Mouse (Mus musculus) hindbrain, embryonic 12.5 days (tissue): ENCODE measurements at regions not wholly inside any gene's neighbourhood (a gene's known extent, or its start where the extent isn't known, plus 50 kb on each side); places are given as distances from the start of the nearest gene placed in this dataset.

Experiments used
- ATAC-seq: fragments of 200-750 bp; cut with Nextera tagmentation; 2 replicates; pipeline ENCODE4 v1.8.0; 2017; ENCODE audit warnings: moderate TSS enrichment; ENCODE audit not compliant: low FRiP score
- H3K27ac ChIP-seq: fragments of 300-500 bp; sonication (generic); 2 replicates; pipeline ENCODE4 v1.5.1; 2016; ENCODE audit warnings: mild to moderate bottlenecking
- H3K27me3 ChIP-seq: fragments of 300-500 bp; sonication (generic); 2 replicates; pipeline ENCODE4 v1.6.1; 2016; ENCODE audit warnings: mild to moderate bottlenecking
- H3K36me3 ChIP-seq: fragments of 300-500 bp; sonication (generic); 2 replicates; pipeline ENCODE4 v1.6.1; 2016; ENCODE audit warnings: mild to moderate bottlenecking
- H3K4me1 ChIP-seq: fragments of 300-500 bp; sonication (generic); 2 replicates; pipeline ENCODE4 v1.6.1; 2016
- H3K4me2 ChIP-seq: fragments of 300-500 bp; sonication (generic); replicated peaks from 2 replicates; pipeline ENCODE4 v1.6.1; 2016; ENCODE audit warnings: mild to moderate bottlenecking
- H3K4me3 ChIP-seq: fragments of 300-500 bp; sonication (generic); 2 replicates; pipeline ENCODE4 v1.5.1; 2016; ENCODE audit warnings: mild to moderate bottlenecking
- H3K9ac ChIP-seq: fragments of 300-500 bp; sonication (generic); 2 replicates; pipeline ENCODE4 v1.6.1; 2016; ENCODE audit warnings: mild to moderate bottlenecking, moderate library complexity
- H3K9me3 ChIP-seq: fragments of 300-500 bp; sonication (generic); replicated peaks from 2 replicates; pipeline ENCODE4 v1.6.1; 2016; ENCODE audit warnings: mild to moderate bottlenecking
- WGBS: fragments of 180-500 bp; shearing (Covaris S2); methylation state at CpG from one replicate; pipeline ENCODE4 v1.1.7; 2016; 5-methylcytosine and 5-hydroxymethylcytosine counted together

GRCm38 (mm10) chr12:39123391-39124095 is 344.4 kb downstream of the Etv1 start:
- Histone ChIP-seq H3K9me3 (no peaks in the 10 kb centered on the region), H3K9ac (no peak overlapping the region), H3K4me1 (no peaks in the 10 kb centered on the region), H3K27me3 (no peaks in the 10 kb centered on the region), H3K36me3 (no peaks in the 10 kb centered on the region), H3K4me3 (no peak overlapping the region), H3K4me2 (no peak overlapping the region), H3K27ac (no peak overlapping the region)
- 83% methylated on average over 3 of the region's 3 CpGs for WGBS
- ATAC-seq: no peak

DNA sequence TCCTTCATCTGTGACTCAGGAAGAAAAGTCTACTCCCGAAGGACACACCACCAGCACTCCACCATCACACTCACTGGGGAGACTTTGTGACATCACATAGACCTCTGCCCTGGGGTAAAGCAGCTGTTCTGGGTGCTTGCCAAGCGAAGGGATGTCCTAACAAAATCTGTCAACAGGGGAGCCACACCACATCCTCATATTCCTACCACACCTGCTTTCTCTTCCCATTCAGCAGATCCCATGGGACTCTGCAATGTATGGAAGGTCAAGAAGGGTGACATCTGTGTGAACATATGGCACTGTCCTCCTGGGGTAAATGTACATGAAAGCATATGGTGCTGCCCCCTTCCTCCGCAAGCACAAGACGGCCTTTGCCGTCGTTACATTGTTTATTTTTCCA is 375.5 kb downstream of the Etv1 start:
- ATAC-seq: no peak
- H3K4me1 ChIP-seq: peaks cover 4% of the 10 kb centered on the region; the same call in 1 of the 2 replicates
- no peaks in the 10 kb centered on the region for H3K27me3 ChIP-seq
- no peaks in the 10 kb centered on the region for H3K9me3 ChIP-seq
- no peak overlapping the region for H3K27ac ChIP-seq
- H3K9ac ChIP-seq: no peak overlapping the region
- no peak overlapping the region for H3K4me2 ChIP-seq
- H3K4me3 ChIP-seq: no peak overlapping the region
- no peaks in the 10 kb centered on the region for H3K36me3 ChIP-seq
- WGBS: 54% methylated on average over 6 of the region's 6 CpGs

DNA sequence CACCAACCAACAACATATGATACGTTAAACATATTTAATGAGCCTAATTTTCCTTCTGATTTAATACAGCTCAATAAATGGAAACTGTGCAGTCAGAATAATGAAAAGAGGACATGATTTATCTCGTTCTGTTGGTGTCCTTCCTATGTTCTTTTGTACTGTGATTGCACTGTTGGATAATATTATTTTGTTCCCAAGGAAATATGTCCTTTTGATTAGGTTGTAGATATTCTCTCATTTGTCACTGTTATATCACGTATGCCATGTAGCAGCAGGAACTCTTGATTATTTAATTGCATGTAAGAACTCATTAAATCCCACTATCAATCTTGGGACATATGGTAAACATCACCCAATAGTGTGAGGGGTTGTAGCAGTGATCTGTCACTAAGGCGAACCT is 397.8 kb downstream of the Etv1 start:
- H3K36me3 ChIP-seq: no peaks in the 10 kb centered on the region
- no peak overlapping the region for H3K4me3 ChIP-seq
- no peak overlapping the region for H3K9ac ChIP-seq
- H3K9me3 ChIP-seq: no peaks in the 10 kb centered on the region
- H3K27me3 ChIP-seq: no peaks in the 10 kb centered on the region
- ATAC-seq: no peak
- 67% methylated on average over 4 of the region's 4 CpGs for WGBS
- no peaks in the 10 kb centered on the region for H3K4me1 ChIP-seq
- H3K27ac ChIP-seq: no peak overlapping the region
- H3K4me2 ChIP-seq: no peak overlapping the region

DNA sequence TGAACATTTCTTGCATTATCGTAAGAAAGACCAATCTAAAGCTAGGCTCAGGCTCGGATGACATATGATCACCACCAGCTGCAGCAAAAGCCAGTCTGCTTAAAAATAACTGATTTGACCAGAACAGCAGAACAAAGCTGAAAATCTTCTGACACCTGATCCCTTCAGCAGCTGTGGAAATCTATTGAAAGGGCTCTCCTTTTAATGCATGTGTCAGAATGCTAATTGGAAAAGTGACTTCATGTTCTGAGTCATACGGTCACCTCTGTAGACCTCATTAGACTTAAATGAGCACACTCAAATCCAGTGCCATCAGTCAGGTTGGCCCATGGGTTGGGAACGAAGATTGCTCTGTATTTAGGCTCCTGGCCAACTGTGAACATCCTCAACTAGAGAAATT is 444.9 kb downstream of the Etv1 start:
- H3K36me3 ChIP-seq: no peaks in the 10 kb centered on the region
- H3K27me3 ChIP-seq: no peaks in the 10 kb centered on the region
- H3K9me3 ChIP-seq: no peaks in the 10 kb centered on the region
- 52% methylated on average over 4 of the region's 4 CpGs for WGBS
- ATAC-seq: no peak
- H3K27ac ChIP-seq: no peak overlapping the region
- no peak overlapping the region for H3K9ac ChIP-seq
- no peaks in the 10 kb centered on the region for H3K4me1 ChIP-seq
- H3K4me2 ChIP-seq: no peak overlapping the region
- no peak overlapping the region for H3K4me3 ChIP-seq

- H3K36me3 ChIP-seq: no peaks in the 10 kb centered on the region
- H3K9me3 ChIP-seq: no peaks in the 10 kb centered on the region
- 81% methylated on average over 6 of the region's 6 CpGs for WGBS
- no peak for ATAC-seq
- H3K4me2 ChIP-seq: no peak overlapping the region
- no peaks in the 10 kb centered on the region for H3K27me3 ChIP-seq
- no peaks in the 10 kb centered on the region for H3K4me1 ChIP-seq
- H3K9ac ChIP-seq: no peak overlapping the region
- no peak overlapping the region for H3K4me3 ChIP-seq
- no peak overlapping the region for H3K27ac ChIP-seq
Measured at GRCm38 (mm10) chr12:39256605-39257004, 477.4 kb downstream of the Etv1 start.

DNA sequence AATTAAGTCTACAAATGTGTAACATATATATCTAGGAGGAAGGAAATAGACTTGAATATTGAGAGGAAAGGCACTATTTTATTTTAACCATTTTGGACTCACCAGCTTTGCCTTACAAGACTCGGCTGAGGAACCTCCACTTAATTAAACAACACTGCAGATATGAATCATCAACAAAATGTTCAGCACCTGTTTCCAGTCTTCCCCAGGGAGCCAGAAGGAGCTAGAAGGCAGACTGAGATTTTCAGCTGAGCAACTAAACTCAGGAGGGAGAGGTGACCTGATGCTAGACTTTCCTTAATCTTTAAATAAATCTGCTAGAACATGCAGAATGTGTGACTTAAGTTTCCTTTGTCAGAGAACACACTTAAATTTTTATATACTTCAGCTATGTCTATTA is 478.4 kb downstream of the Etv1 start:
- Histone ChIP-seq H3K9ac (no peak overlapping the region), H3K9me3 (no peaks in the 10 kb centered on the region), H3K4me1 (no peaks in the 10 kb centered on the region), H3K27me3 (no peaks in the 10 kb centered on the region), H3K4me3 (no peak overlapping the region), H3K36me3 (no peaks in the 10 kb centered on the region), H3K27ac (no peak overlapping the region), H3K4me2 (no peak overlapping the region)
- whole genome bisulfite sequencing: 80% methylated on average over 1 of the region's 1 CpGs
- ATAC-seq: no peak

DNA sequence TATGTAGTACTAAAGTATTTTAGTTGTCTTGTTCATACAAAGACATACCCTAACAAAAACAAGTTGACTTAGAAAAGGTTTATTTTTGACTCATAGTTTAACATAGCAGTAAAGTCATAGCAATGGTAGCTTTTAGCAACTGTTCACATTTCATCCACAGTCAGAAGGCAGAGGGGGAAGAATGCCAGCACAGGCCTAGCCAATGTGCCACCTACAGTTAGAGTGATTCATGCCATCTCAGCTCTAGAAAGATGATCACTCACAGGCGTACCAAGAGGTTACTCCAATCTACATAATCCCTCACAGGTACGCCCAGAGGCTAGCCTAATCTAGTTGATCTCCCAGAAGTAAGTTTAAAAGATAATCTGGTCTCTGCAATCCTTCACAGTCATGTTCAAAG is 510.5 kb downstream of the Etv1 start:
- H3K4me2 ChIP-seq: no peak overlapping the region
- ATAC-seq: no peak
- no peak overlapping the region for H3K27ac ChIP-seq
- H3K36me3 ChIP-seq: no peaks in the 10 kb centered on the region
- no peaks in the 10 kb centered on the region for H3K27me3 ChIP-seq
- no peaks in the 10 kb centered on the region for H3K4me1 ChIP-seq
- H3K4me3 ChIP-seq: no peak overlapping the region
- WGBS: 79% methylated on average over 2 of the region's 2 CpGs
- H3K9ac ChIP-seq: no peak overlapping the region
- H3K9me3 ChIP-seq: no peaks in the 10 kb centered on the region

- H3K27me3 ChIP-seq: no peaks in the 10 kb centered on the region
- peak; percentile 94 for ATAC-seq
- H3K36me3 ChIP-seq: no peaks in the 10 kb centered on the region
- H3K4me3 ChIP-seq: no peak overlapping the region
- WGBS: 34% methylated on average over 13 of the region's 13 CpGs
- 0 out of 2 replicates have a peak, but pooled peaks cover 8% of the 10 kb centered on the region for H3K4me1 ChIP-seq
- H3K9ac ChIP-seq: no peak overlapping the region
- peak overlapping the region; percentile 32 for H3K4me2 ChIP-seq
- H3K9me3 ChIP-seq: no peaks in the 10 kb centered on the region
- H3K27ac ChIP-seq: no peak overlapping the region; the same call in 1 of the 2 replicates
Measured at GRCm38 (mm10) chr12:39301351-39302212, 522.4 kb downstream of the Etv1 start.

- Histone ChIP-seq H3K9me3 (no peaks in the 10 kb centered on the region), H3K27ac (no peak overlapping the region), H3K4me1 (0 out of 2 replicates have a peak, but pooled peaks cover 8% of the 10 kb centered on the region), H3K9ac (no peak overlapping the region), H3K27me3 (no peaks in the 10 kb centered on the region), H3K4me2 (no peak overlapping the region), H3K36me3 (no peaks in the 10 kb centered on the region), H3K4me3 (no peak overlapping the region)
- ATAC-seq: no peak
- 66% methylated on average over 2 of the region's 2 CpGs for WGBS
Measured at GRCm38 (mm10) chr12:39302213-39302591, 523.0 kb downstream of the Etv1 start.

DNA sequence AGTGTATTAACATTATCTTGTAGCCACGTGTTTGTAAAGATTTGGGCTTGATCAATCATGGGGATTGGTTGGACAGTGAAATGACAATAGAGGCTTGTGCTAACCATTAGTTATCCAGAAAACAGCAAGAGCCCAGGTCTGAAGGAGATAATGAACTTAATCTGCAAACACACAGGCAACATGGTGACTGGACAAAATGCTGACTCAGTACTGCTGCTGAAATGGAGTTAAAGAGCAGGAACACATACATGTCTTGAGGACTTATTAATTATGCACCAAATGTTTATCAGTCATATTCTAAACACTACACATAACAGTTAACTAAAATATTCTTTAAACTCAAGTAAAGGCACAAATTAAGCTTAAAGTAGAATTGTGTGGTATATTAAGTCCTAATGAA is 528.6 kb downstream of the Etv1 start:
- Histone ChIP-seq H3K9me3 (no peaks in the 10 kb centered on the region), H3K27me3 (no peaks in the 10 kb centered on the region), H3K9ac (no peak overlapping the region), H3K4me3 (no peak overlapping the region), H3K4me2 (no peak overlapping the region), H3K36me3 (no peaks in the 10 kb centered on the region), H3K27ac (no peak overlapping the region), H3K4me1 (no peaks in the 10 kb centered on the region)
- 68% methylated on average over 1 of the region's 1 CpGs for WGBS
- ATAC-seq: no peak

DNA sequence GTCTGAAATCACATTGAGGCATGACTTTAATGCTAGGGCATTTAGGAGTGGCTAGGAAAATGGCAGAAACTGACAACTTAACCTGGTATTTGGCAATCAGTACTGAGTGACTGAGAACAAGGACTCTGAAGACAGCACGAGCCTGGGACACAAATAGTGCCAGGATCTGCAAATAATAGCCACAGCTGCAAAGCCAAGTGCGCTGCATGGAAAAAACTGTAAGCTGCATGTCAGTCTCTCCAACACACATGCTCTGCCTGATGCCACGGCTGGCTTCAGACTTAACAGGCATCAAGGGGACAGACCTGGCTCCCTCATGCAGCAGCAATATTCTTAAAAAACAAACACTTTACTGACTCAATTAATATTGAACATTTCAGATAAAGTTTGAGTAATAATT is 530.7 kb downstream of the Etv1 start:
- no peak overlapping the region for H3K4me2 ChIP-seq
- no peaks in the 10 kb centered on the region for H3K27me3 ChIP-seq
- WGBS: 75% methylated on average over 3 of the region's 3 CpGs
- no peaks in the 10 kb centered on the region for H3K4me1 ChIP-seq
- ATAC-seq: no peak
- H3K36me3 ChIP-seq: no peaks in the 10 kb centered on the region
- H3K27ac ChIP-seq: no peak overlapping the region
- no peaks in the 10 kb centered on the region for H3K9me3 ChIP-seq
- H3K9ac ChIP-seq: no peak overlapping the region
- H3K4me3 ChIP-seq: no peak overlapping the region

- no peak overlapping the region for H3K27ac ChIP-seq
Measured at GRCm38 (mm10) chr12:39317229-39317628, 538.0 kb downstream of the Etv1 start.

GRCm38 (mm10) chr12:39321453-39321852 is 542.3 kb downstream of the Etv1 start:
- WGBS: 83% methylated on average over 1 of the region's 1 CpGs
- Histone ChIP-seq H3K4me1 (no peaks in the 10 kb centered on the region), H3K9ac (no peak overlapping the region), H3K4me3 (no peak overlapping the region), H3K36me3 (no peaks in the 10 kb centered on the region), H3K27me3 (no peaks in the 10 kb centered on the region), H3K9me3 (no peaks in the 10 kb centered on the region), H3K27ac (no peak overlapping the region), H3K4me2 (no peak overlapping the region)
- ATAC-seq: no peak

More at GRCm38 (mm10) chr12:39317229-39317628, 538.0 kb downstream of the Etv1 start:
- no peak for ATAC-seq
- Histone ChIP-seq H3K36me3 (no peaks in the 10 kb centered on the region), H3K9ac (no peak overlapping the region), H3K4me2 (no peak overlapping the region), H3K4me1 (no peaks in the 10 kb centered on the region), H3K4me3 (no peak overlapping the region), H3K27me3 (no peaks in the 10 kb centered on the region), H3K9me3 (no peaks in the 10 kb centered on the region)
- WGBS: 78% methylated on average over 4 of the region's 4 CpGs
